In the genomic region with DNA sequence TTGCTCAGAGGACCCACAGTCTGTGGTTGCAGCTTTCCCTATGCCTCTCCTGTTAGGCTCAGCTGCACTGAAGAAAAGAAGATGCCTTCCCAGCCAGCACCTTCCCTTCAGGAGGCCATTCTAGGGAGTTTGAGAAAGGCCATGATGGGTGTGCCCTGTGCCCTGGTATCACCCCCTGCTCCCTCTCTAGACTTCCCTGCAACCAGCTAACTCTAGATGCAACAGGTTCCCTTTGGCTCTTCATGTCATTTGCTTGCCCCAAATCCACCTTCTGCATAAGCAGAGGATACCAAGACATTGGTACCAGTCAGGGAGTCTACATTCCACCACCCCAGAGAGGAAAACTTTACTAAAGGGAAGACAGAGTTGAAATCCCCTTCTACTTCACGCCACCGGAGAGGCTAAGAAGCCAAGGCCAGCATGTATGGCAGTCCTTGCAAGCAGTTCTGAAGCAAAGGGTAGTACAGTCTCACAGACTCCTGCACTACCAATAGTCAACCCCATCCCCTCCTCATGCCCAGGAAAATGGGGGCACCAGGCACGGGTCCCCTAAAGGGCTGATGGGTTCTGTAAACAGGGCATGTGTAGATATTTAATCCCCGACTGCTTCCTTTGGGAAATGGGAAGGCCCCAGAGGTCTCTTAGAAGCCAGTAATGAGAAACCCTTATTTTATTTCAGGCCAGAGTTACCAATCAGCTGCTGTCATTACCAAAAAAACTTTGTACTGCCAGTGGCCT, we compare ENCODE assay signal across 10 mouse cellular contexts. TPM values are rescaled to one million over a fixed set of nuclear protein-coding genes. Genes with fewer than 3 reads are reported as not detected.
DNase-seq lines count a peak whose midpoint lies in the region; ATAC-seq and TF ChIP-seq lines count a peak whose summit lies in the region.
"Had no signal": no experiment of that assay in that cellular context is flagged by ENCODE, and none has a peak within 500 bp of the region (broad histone marks: within the 10 kb centered on the region; RNA-seq: fewer than 3 reads in every experiment).

No protein-coding gene starts in this region.

- H3K27ac ChIP-seq in cerebellum, adult 2 months (ENCODE audit: insufficient read depth, low read length), result peak overlapping the region; percentile 83
- H3K27ac ChIP-seq in forebrain, embryonic 16.5 days (ENCODE audit: low read length), result no peak overlapping the region
- H3K27ac ChIP-seq in midbrain, embryonic 16.5 days (ENCODE audit: low read length), result no peak overlapping the region

- peak overlapping the region; percentile 92 for H3K4me3 ChIP-seq in cerebellum, adult 2 months (replicated peaks; ENCODE audit: insufficient read depth, low read depth, low read length)
- H3K4me3 ChIP-seq in forebrain, embryonic 16.5 days (replicated peaks; ENCODE audit: low read length), result peak overlapping the region; percentile 87
- H3K4me3 ChIP-seq in midbrain, embryonic 16.5 days (ENCODE audit: low read depth, low read length), result peak overlapping the region; percentile 88
- H3K4me3 ChIP-seq: erythroblast, embryonic 14.5 days had no signal

- no peak for TF ChIP-seq CTCF in cerebellum, adult 2 months (IDR thresholded peaks at IDR 0.05; ENCODE audit: borderline replicate concordance, insufficient read depth, low read depth, low read length)

- peak overlapping the region; percentile 83 for H3K4me2 ChIP-seq in forebrain, embryonic 16.5 days (ENCODE audit: low read length)
- peak overlapping the region; percentile 55 for H3K4me2 ChIP-seq in midbrain, embryonic 16.5 days (ENCODE audit: low read length)

- WGBS in cerebellum, adult 2 months, result 16% methylated on average over 4 of the region's 4 CpGs
- 76% methylated on average over 4 of the region's 4 CpGs for WGBS in forebrain, embryonic 16.5 days
- 78% methylated on average over 4 of the region's 4 CpGs for WGBS in midbrain, embryonic 16.5 days

- DNase-seq in cerebellum, adult 2 months, result peak; percentile 36 to 56
- DNase-seq in cerebellum, postnatal 4 days (ENCODE audit: low spot score in 2 of 2), result no peak
- peak; percentile 17 to 37 for DNase-seq in left cerebral cortex, postnatal 36 days (ENCODE audit: low spot score in 2 of 2)
- DNase-seq in left cerebral cortex, adult 8-10 months (ENCODE audit: low spot score in 2 of 2), result no peak
- DNase-seq in kidney, adult 18-20 months, result no peak
- DNase-seq in thymus, postnatal 4 days, result no peak
- DNase-seq: kidney, postnatal 10 days had no signal

- H3K4me1 ChIP-seq in cerebellum, adult 2 months (ENCODE audit: control insufficient read depth, insufficient read depth, low read length), result peaks cover 6% of the 10 kb centered on the region; the same call in 1 of the 2 replicates
- peaks cover 26% of the 10 kb centered on the region for H3K4me1 ChIP-seq in forebrain, embryonic 16.5 days (replicated peaks; ENCODE audit: control insufficient read depth, insufficient read depth, low read length)
- H3K4me1 ChIP-seq in midbrain, embryonic 16.5 days (ENCODE audit: control insufficient read depth, insufficient read depth, low read length), result peaks cover 21% of the 10 kb centered on the region

- no peak overlapping the region for H3K9ac ChIP-seq in forebrain, embryonic 16.5 days (replicated peaks; ENCODE audit: low read depth, low read length)
- H3K9ac ChIP-seq in midbrain, embryonic 16.5 days (ENCODE audit: low read depth, low read length), result peak overlapping the region; percentile 96; the same call in 1 of the 2 replicates

- intact Hi-C loops in left cerebral cortex, postnatal 36 days (cut with DNase I), result loop anchor here (5.0 to 10.0 kb wide), 4 partner anchors 150 to 450 kb away; no protein-coding TSS in a partner anchor

- H3K27me3 ChIP-seq in cerebellum, adult 2 months (ENCODE audit: control insufficient read depth, insufficient read depth, low read length), result no peaks in the 10 kb centered on the region
- H3K27me3 ChIP-seq in forebrain, embryonic 16.5 days (replicated peaks; ENCODE audit: control insufficient read depth, insufficient read depth, low read length), result no peaks in the 10 kb centered on the region
- no peaks in the 10 kb centered on the region for H3K27me3 ChIP-seq in midbrain, embryonic 16.5 days (ENCODE audit: control insufficient read depth, insufficient read depth, low read depth, low read length)

- H3K9me3 ChIP-seq in forebrain, embryonic 16.5 days (ENCODE audit: control insufficient read depth, low read length), result no peaks in the 10 kb centered on the region
- H3K9me3 ChIP-seq in midbrain, embryonic 16.5 days (replicated peaks; ENCODE audit: control insufficient read depth, low read length, poor library complexity, severe bottlenecking), result no peaks in the 10 kb centered on the region

- no peak for TF ChIP-seq POLR2A in cerebellum, adult 2 months (IDR thresholded peaks at IDR 0.05; ENCODE audit: borderline replicate concordance, insufficient read depth, low read length)

- ATAC-seq in forebrain, embryonic 16.5 days, result no peak
- ATAC-seq in midbrain, embryonic 16.5 days, result no peak

- no peaks in the 10 kb centered on the region for H3K36me3 ChIP-seq in forebrain, embryonic 16.5 days (ENCODE audit: control insufficient read depth, insufficient read depth)
- no peaks in the 10 kb centered on the region for H3K36me3 ChIP-seq in midbrain, embryonic 16.5 days (ENCODE audit: control insufficient read depth, insufficient read depth, low read length)

RNA-seq across cellular contexts. Expression of a gene that starts 1.5 kb away (rescaled TPM):
- polyA plus RNA-seq in cerebellum, adult 2 months (2012; rRNA removed), result 102 and 113 TPM in 2 replicates
- total RNA-seq in left cerebral cortex, postnatal 36 days (2021), result 100 to 1,000 TPM; 406 to 441 TPM
- total RNA-seq in left cerebral cortex, adult 8-10 months (2022), result 100 to 1,000 TPM; 310 to 353 (median 326) TPM
- polyA plus RNA-seq in forebrain, embryonic 16.5 days (2015; fragmentation: Nextera tagmentation; extraction: Ambion mirVana), result 8.3 and 10.3 TPM in 2 replicates
- 18.4 and 19.7 TPM in 2 replicates for polyA plus RNA-seq in midbrain, embryonic 16.5 days (2015; fragmentation: Nextera tagmentation; extraction: Ambion mirVana)
- polyA plus RNA-seq: erythroblast, embryonic 14.5 days had no signal

Comparison
In these comparisons a context has a peak if more than half of its experiments do, and no peak if none do; other contexts are left out.
1. DNase-seq: peak in cerebellum, adult 2 months (2 of 2) and left cerebral cortex, postnatal 36 days (2 of 2); none in cerebellum, postnatal 4 days (0 of 2), left cerebral cortex, adult 8-10 months (0 of 2), kidney, adult 18-20 months (single experiment) and thymus, postnatal 4 days (single experiment).
2. Peak in every context shown above with its lines, with median percentiles within 50 percentile points of each other: H3K4me3 ChIP-seq.